Mouse (Mus musculus): ENCODE measurements around the gene Gm13290. TPM values are rescaled to one million over a fixed set of nuclear protein-coding genes. Genes with fewer than 3 reads are reported as not detected.
"Not testable (repeated sequence)": the region's sequence is repeated elsewhere in the genome, so short reads cannot be mapped to it uniquely, and the experiment has no call there.

The Gm13290 gene
- total RNA-seq (2021), result not detected
- long read RNA-seq, experiment 1, result 0 reads
- long read RNA-seq, experiment 2, result 0 reads

GRCm38 (mm10) chr4:88773534-88773933 is at the start of gene Gm13290:
Gene Gm13290, plus strand, starts transcription at chr4:88773834.
- intact Hi-C loops (cut with DNase I); DNase-seq: not testable (repeated sequence)

DNA sequence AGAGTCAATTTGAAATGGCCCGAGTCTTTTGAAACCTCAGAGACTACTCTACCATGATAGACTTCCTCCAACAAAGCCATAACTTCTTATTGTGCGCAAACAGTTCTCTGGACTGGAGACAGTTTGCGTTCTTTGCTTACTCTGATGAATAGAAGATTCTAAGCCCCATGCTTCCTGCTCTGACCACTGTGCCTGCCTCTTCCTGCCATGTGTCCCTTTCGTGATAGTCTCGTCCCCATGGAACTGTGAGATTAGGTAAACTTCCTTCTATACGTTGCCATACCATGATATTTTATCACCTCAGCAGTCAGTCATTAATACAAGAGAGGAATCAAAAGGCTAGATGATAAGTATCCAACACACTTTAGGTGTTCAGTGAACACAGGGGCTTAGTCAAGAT is 46.9 kb upstream of the Gm13290 start:
- no peak for DNase-seq
- intact Hi-C loops (cut with DNase I), result loop anchor here (1.0 kb wide), 1 partner anchor 30 kb away; no protein-coding TSS in a partner anchor

DNA sequence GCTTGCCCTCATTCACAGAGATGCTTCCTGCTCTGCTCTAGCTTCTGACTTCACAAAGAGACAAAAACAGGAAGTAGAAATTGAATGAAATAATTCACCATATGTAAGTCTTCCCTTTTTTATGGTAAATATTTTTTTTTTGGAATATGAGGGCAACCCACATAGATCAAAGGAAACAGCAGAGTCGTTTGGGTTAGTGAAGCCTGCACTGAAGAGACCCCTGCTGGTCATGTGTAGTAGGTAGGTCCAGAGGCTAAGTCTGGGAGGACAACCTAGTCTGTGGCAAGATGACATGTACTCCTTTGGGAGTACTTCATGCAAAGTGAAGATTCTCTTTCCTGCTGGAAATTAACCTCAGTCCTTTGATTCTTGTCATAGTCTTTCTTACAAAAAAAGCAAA is 46.3 kb upstream of the Gm13290 start:
- peak; percentile 40 to 55 for DNase-seq
- intact Hi-C loops (cut with DNase I), result loop anchor here (1.0 kb wide), 1 partner anchor 31 kb away; no protein-coding TSS in a partner anchor

GRCm38 (mm10) chr4:88738480-88738879 is 35.2 kb upstream of the Gm13290 start:
- intact Hi-C loops (cut with DNase I), result no loop called here
- peak; percentile 75 to 85 for DNase-seq

GRCm38 (mm10) chr4:88739036-88739435 is 34.6 kb upstream of the Gm13290 start:
- intact Hi-C loops (cut with DNase I), result no loop called here
- DNase-seq, result no peak

DNA sequence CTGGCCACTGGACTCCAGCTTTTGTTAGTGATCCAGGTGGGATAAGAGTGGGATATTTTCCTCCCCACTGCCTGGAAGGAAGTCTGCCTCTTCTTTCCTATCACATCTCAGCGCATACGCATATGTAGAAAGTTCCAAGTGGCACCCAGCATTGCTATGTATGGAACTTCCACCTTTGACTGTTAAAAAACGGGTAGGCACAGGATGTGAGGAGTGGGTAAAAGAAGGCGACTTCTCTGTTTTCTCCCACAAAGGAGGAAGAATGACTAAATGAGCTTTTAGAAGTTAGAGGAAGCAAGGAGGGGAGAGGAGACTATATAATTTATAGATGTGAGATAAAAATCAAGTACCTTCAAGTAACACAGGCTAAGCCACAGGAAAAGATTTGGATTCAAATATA is 32.2 kb upstream of the Gm13290 start:
- no peak for DNase-seq
- intact Hi-C loops (cut with DNase I), result no loop called here

DNA sequence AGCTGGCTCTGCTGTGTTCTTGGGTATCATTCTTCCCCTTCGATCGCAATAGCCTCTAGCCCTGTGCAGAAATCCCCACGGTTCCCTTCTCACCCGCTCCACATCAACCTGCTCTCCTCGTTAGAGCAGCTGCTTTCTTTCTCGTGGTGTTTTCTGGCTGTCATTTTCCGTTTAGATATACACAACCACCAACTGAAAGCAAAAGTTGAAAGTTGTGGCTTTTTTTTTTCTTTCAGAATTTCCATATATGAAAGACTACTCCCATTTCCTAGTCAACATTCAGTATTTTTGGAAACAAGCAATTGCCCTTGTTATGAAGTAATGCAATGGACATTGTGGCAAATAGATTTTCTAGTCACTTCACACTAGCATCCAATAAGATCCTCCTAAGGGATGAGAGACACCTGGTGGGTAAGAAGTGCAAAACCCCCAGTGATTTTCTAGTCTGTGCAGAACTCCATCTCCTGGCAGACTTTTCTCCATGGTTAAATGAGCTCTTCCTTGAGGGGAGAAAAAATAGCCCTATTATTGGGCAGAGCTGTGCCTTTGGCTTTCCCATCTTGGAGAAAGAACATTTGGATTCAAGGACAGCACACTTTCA is 30.8 kb upstream of the Gm13290 start:
- no peak for DNase-seq
- intact Hi-C loops (cut with DNase I), result no loop called here

DNA sequence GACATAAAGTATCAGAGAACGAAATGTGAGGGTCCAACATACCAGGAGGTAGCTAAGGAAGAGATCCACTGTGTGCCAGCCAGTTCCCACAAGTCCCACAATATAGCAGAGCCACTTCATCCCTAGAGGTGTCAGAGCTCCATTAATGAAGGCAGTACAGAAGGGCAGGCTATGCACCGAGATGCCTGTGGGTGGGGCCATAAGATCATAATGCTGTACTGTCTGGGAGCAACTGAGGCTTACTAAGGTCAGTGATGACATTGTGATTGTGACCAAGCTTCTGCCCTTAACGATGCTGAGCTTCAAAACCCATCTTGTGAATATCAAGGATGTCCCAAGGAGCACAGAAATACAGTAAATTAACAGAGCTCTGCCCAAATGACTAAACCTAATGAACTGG is 29.4 kb upstream of the Gm13290 start:
- intact Hi-C loops (cut with DNase I), result no loop called here
- no peak for DNase-seq

- DNase-seq, result no peak
- intact Hi-C loops (cut with DNase I), result no loop called here
Observed at GRCm38 (mm10) chr4:88749926-88750325, 23.7 kb upstream of the Gm13290 start.

DNA sequence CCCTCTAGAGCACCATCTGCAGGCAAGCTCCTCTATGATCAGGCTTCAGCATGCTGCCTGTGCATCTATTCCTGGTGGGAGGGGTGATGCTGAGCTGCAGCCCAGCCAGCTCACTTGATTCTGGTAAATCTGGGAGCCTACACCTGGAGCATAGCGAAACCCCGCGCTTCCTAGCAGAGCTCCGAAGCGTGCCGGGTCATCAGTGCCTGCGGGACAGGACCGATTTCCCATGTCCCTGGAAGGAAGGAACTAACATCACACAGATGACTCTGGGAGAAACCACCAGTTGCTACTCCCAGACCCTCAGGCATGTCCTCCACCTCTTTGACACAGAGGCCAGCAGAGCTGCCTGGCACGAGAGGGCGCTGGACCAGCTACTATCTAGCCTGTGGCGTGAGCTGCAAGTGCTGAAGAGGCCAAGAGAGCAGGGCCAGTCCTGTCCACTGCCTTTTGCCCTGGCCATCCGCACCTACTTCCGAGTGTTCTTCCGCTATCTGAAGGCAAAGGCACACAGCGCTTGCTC is 18.8 kb upstream of the Gm13290 start, which contains the start of gene Gm13271:
Gm13271 (plus strand) TSS at position 51 of the 523 bp plus-strand sequence.
- DNase-seq, result peak; percentile 66 to 71
- intact Hi-C loops (cut with DNase I), result not testable (repeated sequence)

GRCm38 (mm10) chr4:88756581-88757513 is 16.8 kb upstream of the Gm13290 start:
- peak in 1 of 2 experiments; percentile 9 for DNase-seq
- intact Hi-C loops (cut with DNase I), result not testable (repeated sequence)

DNA sequence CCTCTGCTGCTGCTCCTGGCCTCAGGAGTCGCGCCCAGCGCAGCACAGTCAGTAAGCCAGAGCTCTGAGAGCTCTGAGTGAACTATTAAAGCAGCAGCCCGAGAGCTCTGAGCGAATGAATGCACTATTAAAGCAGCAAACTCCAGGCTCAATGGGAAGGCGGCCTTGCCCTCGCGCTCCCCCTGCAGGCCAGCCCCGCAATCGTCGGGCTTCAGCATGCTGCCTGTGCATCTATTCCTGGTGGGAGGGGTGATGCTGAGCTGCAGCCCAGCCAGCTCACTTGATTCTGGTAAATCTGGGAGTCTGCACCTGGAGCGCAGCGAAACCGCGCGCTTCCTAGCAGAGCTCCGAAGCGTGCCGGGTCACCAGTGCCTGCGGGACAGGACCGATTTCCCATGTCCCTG is 16.0 kb upstream of the Gm13290 start:
- DNase-seq, result peak; percentile 87 to 89
- intact Hi-C loops (cut with DNase I), result not testable (repeated sequence)

DNA sequence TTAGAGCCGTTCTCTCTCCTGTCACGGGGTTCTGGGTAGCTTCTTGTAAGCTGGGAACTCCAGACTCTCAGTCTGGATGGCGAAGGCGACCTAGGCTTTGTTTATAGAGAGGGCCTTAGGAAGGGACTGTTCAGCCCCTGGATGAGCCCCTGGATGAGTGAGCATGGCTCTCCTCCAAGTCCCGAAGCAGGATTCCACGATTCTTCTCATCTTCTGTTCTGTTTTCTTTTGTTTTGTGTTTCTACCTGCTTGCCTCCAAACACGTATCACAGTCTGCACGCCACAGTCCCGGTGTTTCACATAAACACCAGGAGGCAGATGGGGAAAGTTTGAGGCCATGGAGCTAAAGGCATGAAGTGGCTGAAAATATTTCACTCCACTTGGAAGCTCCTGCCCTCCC is 14.9 kb upstream of the Gm13290 start:
- DNase-seq; intact Hi-C loops (cut with DNase I): not testable (repeated sequence)

DNA sequence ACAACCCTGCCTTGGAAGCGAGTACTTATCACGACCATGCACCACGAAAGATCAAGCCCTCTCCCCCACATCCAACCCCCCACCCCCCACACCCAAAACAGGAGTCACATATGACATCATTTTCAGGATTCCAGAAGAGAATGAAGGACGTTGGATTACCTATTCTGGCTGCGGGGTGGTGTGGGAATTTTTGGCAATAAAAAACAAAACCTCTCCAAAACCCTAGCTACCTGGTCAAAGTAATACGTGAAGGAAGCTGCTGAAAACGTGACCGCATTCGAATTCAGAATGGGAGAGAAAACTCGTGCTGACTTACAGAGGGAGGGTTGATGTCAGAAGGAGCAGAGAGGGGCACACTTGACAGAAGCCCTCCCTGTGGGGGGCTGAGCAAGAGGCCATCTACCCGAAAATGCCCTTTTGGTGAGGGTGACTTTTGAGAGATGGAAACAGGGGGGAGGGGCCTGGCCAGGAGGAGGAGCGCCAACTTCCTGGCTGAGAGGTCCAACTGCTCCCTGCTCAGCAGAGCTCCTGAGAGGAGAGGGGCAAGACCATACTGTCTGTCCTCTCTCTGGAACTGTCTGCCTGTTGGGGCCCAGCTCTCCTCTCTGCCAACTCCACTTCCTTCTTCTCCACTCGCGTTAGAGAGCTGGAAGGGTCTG is 13.9 kb upstream of the Gm13290 start, which contains the start of gene Gm13283:
Gm13283 (plus strand) TSS at position 510 of the 659 bp plus-strand sequence.
- DNase-seq, result peak; percentile 26 to 28
- intact Hi-C loops (cut with DNase I), result not testable (repeated sequence)

DNA sequence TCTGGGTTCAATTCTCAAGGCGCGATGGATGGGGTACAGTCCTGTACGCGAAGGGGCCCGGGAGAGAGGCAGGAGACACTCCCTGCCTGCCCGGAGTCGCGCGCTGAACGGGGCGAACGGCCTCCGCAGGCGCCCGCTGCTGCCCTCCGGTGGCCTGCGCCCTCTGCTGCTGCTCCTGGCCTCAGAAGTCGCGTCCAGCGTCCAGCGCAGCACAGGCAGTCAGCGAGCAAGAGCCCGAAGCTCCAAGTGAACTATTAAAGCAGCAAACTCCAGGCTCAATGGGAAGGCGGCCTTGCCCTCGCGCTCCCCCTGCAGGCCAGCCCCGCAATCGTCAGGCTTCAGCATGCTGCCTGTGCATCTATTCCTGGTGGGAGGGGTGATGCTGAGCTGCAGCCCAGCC is 13.2 kb upstream of the Gm13290 start:
- peak; percentile 82 to 83 for DNase-seq
- intact Hi-C loops (cut with DNase I), result not testable (repeated sequence)

GRCm38 (mm10) chr4:88761776-88762175 is 11.9 kb upstream of the Gm13290 start:
- DNase-seq, result peak; percentile 57 to 67
- intact Hi-C loops (cut with DNase I), result not testable (repeated sequence)

DNA sequence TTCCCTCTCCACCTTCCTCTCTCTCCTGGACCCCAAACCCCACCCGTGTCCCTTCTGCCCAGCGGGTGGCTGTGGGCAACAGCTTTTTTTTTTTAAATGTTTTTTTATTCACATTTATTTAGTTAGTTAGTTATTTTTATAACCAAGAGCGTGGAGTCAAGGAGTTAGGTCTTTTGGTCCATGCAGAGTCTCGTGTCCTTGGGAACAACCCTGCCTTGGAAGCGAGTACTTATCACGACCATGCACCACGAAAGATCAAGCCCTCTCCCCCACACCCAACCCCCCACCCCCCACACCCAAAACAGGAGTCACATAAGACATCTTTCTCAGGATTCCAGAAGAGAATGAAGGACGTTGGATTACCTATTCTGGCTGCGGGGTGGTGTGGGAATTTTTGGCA is 11.3 kb upstream of the Gm13290 start:
- DNase-seq, result peak in 1 of 2 experiments; percentile 10
- intact Hi-C loops (cut with DNase I), result not testable (repeated sequence)

- intact Hi-C loops (cut with DNase I), result not testable (repeated sequence)
- peak; percentile 55 to 59 for DNase-seq
Observed at GRCm38 (mm10) chr4:88763384-88764018, 10.1 kb upstream of the Gm13290 start.

DNA sequence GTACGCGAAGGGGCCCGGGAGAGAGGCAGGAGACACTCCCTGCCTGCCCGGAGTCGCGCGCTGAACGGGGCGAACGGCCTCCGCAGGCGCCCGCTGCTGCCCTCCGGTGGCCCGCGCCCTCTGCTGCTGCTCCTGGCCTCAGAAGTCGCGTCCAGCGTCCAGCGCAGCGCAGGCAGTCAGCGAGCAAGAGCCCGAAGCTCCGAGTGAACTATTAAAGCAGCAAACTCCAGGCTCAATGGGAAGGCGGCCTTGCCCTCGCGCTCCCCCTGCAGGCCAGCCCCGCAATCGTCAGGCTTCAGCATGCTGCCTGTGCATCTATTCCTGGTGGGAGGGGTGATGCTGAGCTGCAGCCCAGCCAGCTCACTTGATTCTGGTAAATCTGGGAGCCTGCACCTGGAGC is 3.0 kb downstream of the Gm13290 start, which contains the start of gene Gm13289:
Gm13289 (plus strand) TSS at position 301 of the 400 bp plus-strand sequence.
- not testable (repeated sequence) for DNase-seq

DNA sequence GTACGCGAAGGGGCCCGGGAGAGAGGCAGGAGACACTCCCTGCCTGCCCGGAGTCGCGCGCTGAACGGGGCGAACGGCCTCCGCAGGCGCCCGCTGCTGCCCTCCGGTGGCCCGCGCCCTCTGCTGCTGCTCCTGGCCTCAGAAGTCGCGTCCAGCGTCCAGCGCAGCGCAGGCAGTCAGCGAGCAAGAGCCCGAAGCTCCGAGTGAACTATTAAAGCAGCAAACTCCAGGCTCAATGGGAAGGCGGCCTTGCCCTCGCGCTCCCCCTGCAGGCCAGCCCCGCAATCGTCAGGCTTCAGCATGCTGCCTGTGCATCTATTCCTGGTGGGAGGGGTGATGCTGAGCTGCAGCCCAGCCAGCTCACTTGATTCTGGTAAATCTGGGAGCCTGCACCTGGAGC is 5.9 kb downstream of the Gm13290 start, which contains the start of gene Gm13272:
Gm13272 (plus strand) TSS at position 301 of the 400 bp plus-strand sequence.
- intact Hi-C loops (cut with DNase I); DNase-seq: not testable (repeated sequence)

More for the DNA sequence above, 3.0 kb downstream of the Gm13290 start, which contains the start of gene Gm13289:
- intact Hi-C loops (cut with DNase I), result not testable (repeated sequence)
